Mouse (Mus musculus): ENCODE data around the gene Me3. TPM values are rescaled to one million over a fixed set of nuclear protein-coding genes. Genes with fewer than 3 reads are reported as not detected.
A peak's percentile ranks its signal among the peaks of the same experiment; 100 is the strongest.

Gene Me3
- polyA plus RNA-seq, 1 experiment from 2014 or later, result 7.5 TPM

DNA sequence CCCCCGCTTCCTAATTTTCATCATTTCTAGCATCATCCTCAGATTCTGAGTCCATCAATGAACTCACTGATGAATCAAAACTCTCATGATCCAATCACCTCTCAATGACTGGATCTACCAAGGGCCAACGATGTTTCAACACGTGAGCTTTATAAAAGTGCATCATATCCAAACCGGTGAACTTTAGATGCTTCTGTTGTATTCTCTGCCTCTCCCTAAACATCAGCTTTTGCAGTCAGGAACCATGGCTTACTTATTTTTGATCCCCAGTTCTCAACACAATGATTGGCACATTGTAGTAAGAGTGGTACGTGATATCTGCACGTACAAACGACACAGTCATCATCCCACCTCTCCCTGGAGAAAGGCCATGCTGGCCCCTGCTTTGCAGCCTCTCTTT is 204.5 kb downstream of the Me3 start:
- ATAC-seq (replicated peaks; ENCODE audit: insufficient number of reproducible peaks, insufficient read depth, low FRiP score, low read depth), result no peak
- Histone ChIP-seq H3K4me1 (replicated peaks) (0 out of 2 replicates have a peak, but pooled peaks cover 6% of the 10 kb centered on the region), H3K4me3 (no peak overlapping the region), H3K36me3 (no peaks in the 10 kb centered on the region), H3K27ac (no peak overlapping the region), H3K9ac (no peak overlapping the region), H3K9me3 (replicated peaks) (no peaks in the 10 kb centered on the region), H3K27me3 (no peaks in the 10 kb centered on the region), H3K4me2 (no peak overlapping the region)
- 85% methylated on average over 7 of the region's 7 CpGs for WGBS

DNA sequence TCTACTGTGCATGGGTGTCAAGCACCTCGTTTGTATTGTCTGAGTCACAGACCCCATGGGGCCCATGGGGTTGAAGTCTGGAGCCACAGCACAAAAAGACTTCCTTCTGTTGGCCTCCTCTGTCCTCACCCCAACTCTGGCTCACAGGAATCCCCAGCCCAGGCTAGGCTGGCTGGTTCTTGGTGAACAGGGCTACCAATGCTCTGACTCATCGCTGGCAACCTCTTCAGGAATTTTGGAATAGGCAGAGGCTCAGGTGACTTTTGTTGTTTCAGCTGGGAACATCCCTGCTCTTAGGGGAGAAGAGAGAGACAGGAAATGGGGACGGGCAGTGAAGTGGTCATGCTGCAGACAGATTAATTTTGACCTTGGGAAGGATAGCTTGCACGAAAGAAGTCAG is 205.6 kb downstream of the Me3 start:
- ATAC-seq (replicated peaks; ENCODE audit: insufficient number of reproducible peaks, insufficient read depth, low FRiP score, low read depth), result peak; percentile 31; the same call in 1 of the 2 replicates
- Histone ChIP-seq H3K4me3 (no peak overlapping the region), H3K4me2 (no peak overlapping the region), H3K9me3 (replicated peaks) (no peaks in the 10 kb centered on the region), H3K4me1 (replicated peaks) (0 out of 2 replicates have a peak, but pooled peaks cover 6% of the 10 kb centered on the region), H3K9ac (no peak overlapping the region), H3K36me3 (no peaks in the 10 kb centered on the region), H3K27me3 (no peaks in the 10 kb centered on the region), H3K27ac (no peak overlapping the region)
- WGBS, result 33% methylated on average over 4 of the region's 4 CpGs

DNA sequence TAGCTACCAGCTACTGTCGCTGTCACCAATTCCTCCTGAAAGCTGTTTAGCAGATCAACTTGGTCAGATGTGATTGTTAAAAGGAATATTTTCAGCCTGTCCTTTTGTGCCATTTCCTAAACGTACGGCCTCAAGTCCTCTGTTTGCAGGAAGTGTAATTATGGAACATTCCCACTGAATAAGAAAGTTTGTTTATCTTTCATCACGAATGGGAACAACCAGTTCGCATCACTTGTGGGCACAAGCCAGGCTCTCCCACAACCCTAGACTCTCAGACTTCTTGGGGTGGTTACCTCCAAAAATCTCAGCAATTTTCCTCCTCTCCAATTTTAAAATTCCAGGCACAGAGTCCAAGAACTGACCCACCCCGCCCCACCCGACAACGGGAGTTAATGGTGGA is 207.5 kb downstream of the Me3 start:
- H3K9ac ChIP-seq, result no peak overlapping the region
- H3K27ac ChIP-seq, result no peak overlapping the region
- no peak overlapping the region for H3K4me2 ChIP-seq
- ATAC-seq (replicated peaks; ENCODE audit: insufficient number of reproducible peaks, insufficient read depth, low FRiP score, low read depth), result no peak
- H3K9me3 ChIP-seq (replicated peaks), result no peaks in the 10 kb centered on the region
- H3K4me3 ChIP-seq, result no peak overlapping the region
- H3K27me3 ChIP-seq, result no peaks in the 10 kb centered on the region
- H3K36me3 ChIP-seq, result no peaks in the 10 kb centered on the region
- 0 out of 2 replicates have a peak, but pooled peaks cover 6% of the 10 kb centered on the region for H3K4me1 ChIP-seq (replicated peaks)
- WGBS, result 61% methylated on average over 8 of the region's 8 CpGs

DNA sequence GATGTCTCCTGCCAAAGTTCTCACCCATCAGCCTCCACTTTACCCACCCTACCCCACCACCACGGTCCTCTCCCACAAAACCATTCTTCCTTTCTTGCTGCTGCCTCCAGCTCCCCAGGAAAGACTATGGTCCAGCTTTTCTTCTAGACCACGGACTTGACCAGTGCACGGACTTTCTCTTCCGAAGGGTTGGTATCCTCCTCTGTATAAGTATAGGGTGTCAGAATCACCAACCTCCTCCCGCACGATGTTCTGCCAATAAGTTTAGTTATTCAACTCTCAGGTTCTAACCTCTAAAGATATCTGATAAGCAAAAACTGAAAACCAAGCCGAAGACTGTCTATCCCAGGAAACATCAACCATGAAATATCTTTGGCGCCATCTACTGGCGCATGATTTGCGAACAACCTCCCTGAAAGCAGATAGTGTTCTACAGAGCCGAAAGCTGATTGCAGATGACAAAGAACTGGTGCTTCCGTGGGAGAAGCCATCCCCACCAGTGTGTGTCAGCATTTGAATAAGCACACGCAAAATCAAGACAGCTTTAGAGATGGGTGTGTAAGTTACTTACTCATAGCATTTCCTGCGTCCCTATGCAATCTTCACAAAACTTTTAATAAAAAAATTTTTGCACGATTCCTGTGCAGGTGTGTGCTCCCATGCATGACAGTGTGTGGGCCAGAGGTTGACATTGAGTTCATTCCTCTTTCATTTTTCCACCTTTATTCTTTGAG is 209.6 kb downstream of the Me3 start:
- no peak overlapping the region; the same call in 1 of the 2 replicates for H3K4me2 ChIP-seq
- no peak overlapping the region for H3K4me3 ChIP-seq

DNA sequence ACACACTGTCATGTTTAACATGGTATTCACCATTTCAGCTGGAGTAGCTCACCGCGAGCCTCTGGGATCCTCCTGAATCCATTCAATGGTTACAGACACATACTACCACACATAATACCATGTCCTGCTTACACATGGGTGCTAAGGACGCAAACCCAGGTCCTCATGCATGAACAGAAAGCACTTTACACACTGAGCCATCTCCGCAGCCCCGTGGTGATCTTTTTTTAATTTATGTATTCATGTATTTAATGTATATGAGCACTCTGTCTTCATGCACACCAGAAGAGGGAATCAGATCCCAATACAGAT is 210.2 kb downstream of the Me3 start:
- no peak overlapping the region for H3K9ac ChIP-seq
- no peak overlapping the region for H3K4me2 ChIP-seq
- H3K4me3 ChIP-seq, result no peak overlapping the region
- no peak overlapping the region for H3K27ac ChIP-seq
- no peaks in the 10 kb centered on the region for H3K36me3 ChIP-seq
- 0 out of 2 replicates have a peak, but pooled peaks cover 6% of the 10 kb centered on the region for H3K4me1 ChIP-seq (replicated peaks)
- ATAC-seq (replicated peaks; ENCODE audit: insufficient number of reproducible peaks, insufficient read depth, low FRiP score, low read depth), result no peak
- no peaks in the 10 kb centered on the region for H3K9me3 ChIP-seq (replicated peaks)
- no peaks in the 10 kb centered on the region for H3K27me3 ChIP-seq
- WGBS, result 84% methylated on average over 5 of the region's 5 CpGs

More for the DNA sequence above, 209.6 kb downstream of the Me3 start:
- no peaks in the 10 kb centered on the region for H3K9me3 ChIP-seq (replicated peaks)
- 29% methylated on average over 15 of the region's 15 CpGs for WGBS
- no peak overlapping the region for H3K27ac ChIP-seq
- H3K36me3 ChIP-seq, result no peaks in the 10 kb centered on the region
- H3K4me1 ChIP-seq (replicated peaks), result 0 out of 2 replicates have a peak, but pooled peaks cover 6% of the 10 kb centered on the region
- no peak for ATAC-seq (replicated peaks; ENCODE audit: insufficient number of reproducible peaks, insufficient read depth, low FRiP score, low read depth)
- no peaks in the 10 kb centered on the region for H3K27me3 ChIP-seq
- H3K9ac ChIP-seq, result no peak overlapping the region

DNA sequence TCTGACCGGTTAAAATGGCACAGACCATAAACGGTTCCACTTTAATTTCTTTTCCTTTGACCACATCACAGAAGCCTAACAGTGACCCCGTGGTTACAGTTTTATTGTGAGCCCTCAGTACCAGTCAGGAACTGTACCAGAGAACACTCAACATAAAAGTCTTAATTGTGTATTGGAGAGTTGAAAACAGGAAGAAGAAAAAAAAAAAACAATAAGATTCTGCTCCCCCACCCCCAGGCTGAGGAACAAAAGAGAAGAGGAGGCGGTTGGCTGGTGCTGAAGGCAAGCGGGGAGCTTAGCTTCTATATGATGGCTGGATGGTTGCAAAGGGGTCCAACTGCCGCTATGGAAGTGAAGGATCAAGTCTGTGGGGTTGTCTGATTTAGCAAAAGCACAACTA is 210.9 kb downstream of the Me3 start:
- no peak overlapping the region for H3K4me3 ChIP-seq
- H3K36me3 ChIP-seq, result no peaks in the 10 kb centered on the region
- no peak overlapping the region for H3K9ac ChIP-seq
- no peak overlapping the region for H3K27ac ChIP-seq
- 0 out of 2 replicates have a peak, but pooled peaks cover 6% of the 10 kb centered on the region for H3K4me1 ChIP-seq (replicated peaks)
- no peak overlapping the region for H3K4me2 ChIP-seq
- no peak for ATAC-seq (replicated peaks; ENCODE audit: insufficient number of reproducible peaks, insufficient read depth, low FRiP score, low read depth)
- 60% methylated on average over 6 of the region's 6 CpGs for WGBS
- H3K9me3 ChIP-seq (replicated peaks), result no peaks in the 10 kb centered on the region
- no peaks in the 10 kb centered on the region for H3K27me3 ChIP-seq

DNA sequence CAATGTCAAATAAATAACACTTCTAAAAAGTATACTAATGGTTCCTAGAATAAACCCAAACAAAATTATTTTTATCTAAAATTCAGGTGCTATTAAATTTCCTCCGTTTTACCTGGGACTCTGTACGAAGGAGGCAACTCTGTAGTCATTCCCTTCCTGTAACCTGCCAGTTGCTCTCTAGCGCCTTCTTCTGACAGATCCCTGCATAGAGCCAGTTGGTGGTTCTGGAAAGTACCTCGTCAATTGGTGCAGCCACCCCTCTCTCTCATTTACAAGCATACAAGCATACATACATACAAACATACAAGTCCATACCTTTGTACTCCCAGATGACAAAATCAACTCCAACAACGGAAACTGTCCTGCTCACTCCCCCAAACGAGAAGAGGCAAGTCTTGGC is 211.3 kb downstream of the Me3 start:
- no peak overlapping the region for H3K27ac ChIP-seq
- H3K4me2 ChIP-seq, result no peak overlapping the region
- no peaks in the 10 kb centered on the region for H3K36me3 ChIP-seq
- no peaks in the 10 kb centered on the region for H3K27me3 ChIP-seq
- H3K9me3 ChIP-seq (replicated peaks), result no peaks in the 10 kb centered on the region
- no peak overlapping the region for H3K4me3 ChIP-seq
- WGBS, result 29% methylated on average over 6 of the region's 6 CpGs
- ATAC-seq (replicated peaks; ENCODE audit: insufficient number of reproducible peaks, insufficient read depth, low FRiP score, low read depth), result no peak
- 0 out of 2 replicates have a peak, but pooled peaks cover 3% of the 10 kb centered on the region for H3K4me1 ChIP-seq (replicated peaks)
- H3K9ac ChIP-seq, result no peak overlapping the region

DNA sequence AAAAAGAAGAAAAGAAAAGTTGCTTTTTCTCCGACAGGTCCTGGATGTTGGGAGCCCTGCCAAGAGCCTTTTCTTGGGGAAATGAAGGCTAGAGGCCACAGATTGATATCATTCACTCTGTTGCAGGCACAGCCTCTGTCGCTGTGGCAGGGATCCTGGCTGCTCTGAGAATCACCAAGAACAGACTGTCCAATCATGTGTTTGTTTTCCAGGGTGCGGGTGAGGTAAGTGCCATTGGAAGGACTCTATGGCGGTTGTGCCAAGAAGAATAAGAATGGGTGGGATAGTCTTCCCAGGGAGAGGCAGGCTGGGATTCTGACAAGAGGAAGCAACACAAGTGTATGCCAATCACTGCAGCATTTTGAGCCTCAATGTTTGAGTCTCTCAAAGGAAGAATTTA is 213.5 kb downstream of the Me3 start:
- Histone ChIP-seq H3K27me3 (no peaks in the 10 kb centered on the region), H3K36me3 (no peaks in the 10 kb centered on the region), H3K4me1 (replicated peaks) (0 out of 2 replicates have a peak, but pooled peaks cover 3% of the 10 kb centered on the region), H3K4me2 (no peak overlapping the region), H3K9ac (no peak overlapping the region), H3K27ac (no peak overlapping the region), H3K9me3 (replicated peaks) (no peaks in the 10 kb centered on the region), H3K4me3 (no peak overlapping the region)
- ATAC-seq (replicated peaks; ENCODE audit: insufficient number of reproducible peaks, insufficient read depth, low FRiP score, low read depth), result no peak
- 69% methylated on average over 4 of the region's 4 CpGs for WGBS

DNA sequence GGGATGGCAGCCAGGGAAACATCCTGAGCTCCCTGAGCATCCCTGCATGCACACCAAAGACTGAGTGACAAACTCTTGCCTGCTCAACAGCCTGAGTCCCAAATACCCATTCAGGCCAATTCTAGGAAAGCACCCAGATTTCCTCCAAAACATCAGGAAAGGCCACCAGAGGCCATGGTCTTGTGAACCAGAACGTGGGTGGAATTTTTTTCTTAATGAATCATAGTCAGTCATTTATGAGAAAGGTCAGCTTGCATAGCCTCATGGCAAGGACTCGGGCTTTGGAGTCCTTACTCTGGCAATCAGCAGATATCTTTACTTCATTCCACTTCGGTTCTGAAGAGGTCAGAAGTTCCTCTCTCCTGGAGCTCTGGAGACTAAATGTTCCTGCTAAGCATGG is 218.3 kb downstream of the Me3 start:
- Histone ChIP-seq H3K9me3 (replicated peaks) (no peaks in the 10 kb centered on the region), H3K9ac (no peak overlapping the region), H3K4me3 (no peak overlapping the region), H3K27me3 (no peaks in the 10 kb centered on the region), H3K4me1 (replicated peaks) (no peaks in the 10 kb centered on the region), H3K4me2 (no peak overlapping the region), H3K36me3 (no peaks in the 10 kb centered on the region), H3K27ac (no peak overlapping the region)
- WGBS, result 55% methylated on average over 3 of the region's 3 CpGs
- no peak for ATAC-seq (replicated peaks; ENCODE audit: insufficient number of reproducible peaks, insufficient read depth, low FRiP score, low read depth)

DNA sequence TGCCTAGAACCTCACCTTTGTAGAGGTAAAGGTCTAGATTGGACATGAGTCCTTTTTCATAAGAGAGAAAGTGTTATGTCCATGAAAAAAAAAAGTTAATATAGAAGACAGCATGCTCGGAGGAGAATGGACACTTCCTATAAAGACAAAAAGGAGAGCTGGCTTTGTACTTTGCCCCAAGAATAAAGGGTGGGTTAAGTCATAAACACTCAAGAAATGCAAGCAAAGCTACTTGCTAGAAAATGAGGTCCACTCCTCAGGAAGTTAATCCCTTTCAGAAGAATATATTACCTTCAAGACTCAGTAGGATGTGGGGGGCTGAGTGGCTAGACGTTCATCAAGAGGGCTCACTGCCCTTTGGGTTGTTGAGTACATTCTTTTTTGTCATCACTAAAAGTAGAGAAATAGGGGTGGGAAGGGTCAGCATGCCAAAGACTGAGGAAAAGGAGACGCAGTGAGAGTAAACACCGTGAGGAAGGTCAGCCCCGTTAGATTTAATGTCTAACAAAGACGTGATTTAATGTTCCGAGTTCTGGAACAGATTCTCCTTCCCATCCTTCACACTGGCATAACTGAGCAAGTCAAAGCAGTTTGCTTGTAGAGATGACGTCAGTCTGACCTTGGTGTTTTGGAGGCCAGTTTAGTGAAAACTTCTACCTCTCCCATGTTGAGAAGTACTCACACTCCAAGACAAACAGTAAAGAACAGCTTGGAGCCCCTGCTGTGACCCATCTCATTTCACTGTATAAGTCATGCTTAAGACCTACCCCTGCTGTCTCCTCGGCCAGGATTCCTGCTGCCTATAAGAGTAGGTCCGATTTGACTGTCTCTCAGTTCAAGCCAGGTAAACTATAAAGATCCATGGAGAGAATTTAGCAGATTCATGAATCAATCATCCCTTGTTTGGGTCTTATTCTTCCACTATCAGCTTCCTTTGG is 220.2 kb downstream of the Me3 start:
- no peak overlapping the region for H3K4me3 ChIP-seq

DNA sequence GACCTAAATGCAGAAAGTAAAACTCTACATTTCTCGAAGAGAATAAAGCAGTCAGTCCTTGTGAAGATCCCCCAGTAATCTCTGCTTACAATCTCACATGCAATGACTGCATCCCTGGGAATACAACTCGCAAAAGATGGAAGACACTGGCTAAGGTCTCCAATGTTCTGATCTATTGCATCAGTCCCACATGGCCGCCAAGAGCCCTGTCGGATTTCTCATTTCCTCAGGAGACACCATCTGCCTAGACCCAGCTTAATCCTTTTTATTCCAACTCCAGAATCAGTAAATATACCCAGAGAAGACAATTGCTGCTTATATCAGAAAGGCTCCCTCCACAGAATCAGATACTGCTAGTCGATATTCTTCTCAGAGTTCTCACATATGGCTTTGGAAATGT is 220.9 kb downstream of the Me3 start:
- ATAC-seq (replicated peaks; ENCODE audit: insufficient number of reproducible peaks, insufficient read depth, low FRiP score, low read depth), result no peak
- no peaks in the 10 kb centered on the region for H3K9me3 ChIP-seq (replicated peaks)
- H3K4me3 ChIP-seq, result no peak overlapping the region
- H3K4me1 ChIP-seq (replicated peaks), result no peaks in the 10 kb centered on the region
- no peaks in the 10 kb centered on the region for H3K27me3 ChIP-seq
- H3K27ac ChIP-seq, result no peak overlapping the region
- no peaks in the 10 kb centered on the region for H3K36me3 ChIP-seq
- H3K4me2 ChIP-seq, result no peak overlapping the region
- H3K9ac ChIP-seq, result no peak overlapping the region
- 76% methylated on average over 5 of the region's 5 CpGs for WGBS

More for the DNA sequence above, 220.2 kb downstream of the Me3 start:
- Histone ChIP-seq H3K36me3 (no peaks in the 10 kb centered on the region), H3K9ac (no peak overlapping the region), H3K9me3 (replicated peaks) (no peaks in the 10 kb centered on the region), H3K27ac (no peak overlapping the region), H3K4me2 (no peak overlapping the region), H3K27me3 (no peaks in the 10 kb centered on the region), H3K4me1 (replicated peaks) (no peaks in the 10 kb centered on the region)
- WGBS, result 79% methylated on average over 10 of the region's 10 CpGs
- ATAC-seq (replicated peaks; ENCODE audit: insufficient number of reproducible peaks, insufficient read depth, low FRiP score, low read depth), result no peak
